Mouse (Mus musculus): ENCODE measurements around the gene Rcn3. TPM values are rescaled to one million over a fixed set of nuclear protein-coding genes. Genes with fewer than 3 reads are reported as not detected.

Rcn3 gene
- total and polyA plus RNA-seq, 2 experiments from 2014 or later: 39.3 to 42.9 TPM

DNA sequence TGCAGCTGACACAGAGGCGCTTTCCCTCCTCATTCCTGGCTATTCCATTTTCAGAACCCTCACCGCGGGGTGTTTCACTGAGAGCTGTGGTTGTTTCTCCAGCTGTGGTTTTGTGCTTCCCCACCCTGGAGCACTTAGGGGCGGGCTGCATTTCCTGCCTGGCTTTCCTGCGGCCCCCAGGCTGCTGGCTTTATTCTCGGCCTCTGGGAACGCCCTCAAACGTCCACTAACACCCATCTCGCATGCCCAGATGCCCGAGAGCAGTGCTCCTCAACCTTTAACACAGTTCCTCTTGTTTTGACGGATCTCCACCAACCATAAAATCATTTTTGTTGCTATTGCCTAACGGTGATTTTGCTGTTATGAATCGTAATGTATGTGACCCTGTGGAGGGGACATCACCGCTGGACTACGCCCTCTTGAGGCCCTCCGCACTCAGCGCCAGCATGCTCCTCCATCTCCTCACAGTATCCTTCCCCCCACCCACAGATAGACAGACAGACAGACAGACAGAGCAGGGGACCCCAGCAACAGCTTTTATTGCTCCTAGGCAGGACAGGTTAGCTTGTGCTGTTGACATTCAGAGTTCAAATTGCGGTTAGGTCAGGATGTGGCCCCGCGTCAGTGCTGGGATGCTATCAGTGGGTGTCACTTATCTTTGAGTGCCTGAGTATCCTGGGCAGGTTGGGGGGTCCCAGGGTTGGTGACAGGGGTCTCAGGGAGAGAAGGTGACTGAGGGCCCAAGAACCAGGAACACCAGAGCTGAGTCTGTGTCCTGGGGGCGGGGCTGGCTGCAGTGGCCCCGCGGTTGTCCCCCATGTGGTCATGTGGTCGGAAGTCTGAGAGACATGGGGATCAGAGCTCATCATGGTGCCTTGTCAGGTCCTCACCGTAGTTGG, 9.4 kb downstream of the Rcn3 start:
- Histone ChIP-seq H3K4me2 (ENCODE audit: low read depth, low read length) (no peak overlapping the region), H3K4me3 (ENCODE audit: low read length) (no peak overlapping the region), H3K9me3 (ENCODE audit: low read length) (no peaks in the 10 kb centered on the region), H3K36me3 (ENCODE audit: insufficient read depth, low read length) (peaks cover 3% of the 10 kb centered on the region; the same call in 1 of the 2 replicates), H3K9ac (replicated peaks; ENCODE audit: low read length) (no peak overlapping the region), H3K4me1 (ENCODE audit: insufficient read depth, low read length) (no peaks in the 10 kb centered on the region), H3K27me3 (ENCODE audit: insufficient read depth, low read length) (no peaks in the 10 kb centered on the region), H3K27ac (peak overlapping the region; percentile 62; the same call in 1 of the 2 replicates)
- 72% methylated on average over 25 of the region's 25 CpGs for WGBS
- no peak for ATAC-seq
- peak; percentile 18 for DNase-seq (ENCODE audit: low spot score)
- TF ChIP-seq CTCF (IDR thresholded peaks at IDR 0.05; ENCODE audit: low read depth): peak; percentile 10; the same call in 1 of the 2 replicates

DNA sequence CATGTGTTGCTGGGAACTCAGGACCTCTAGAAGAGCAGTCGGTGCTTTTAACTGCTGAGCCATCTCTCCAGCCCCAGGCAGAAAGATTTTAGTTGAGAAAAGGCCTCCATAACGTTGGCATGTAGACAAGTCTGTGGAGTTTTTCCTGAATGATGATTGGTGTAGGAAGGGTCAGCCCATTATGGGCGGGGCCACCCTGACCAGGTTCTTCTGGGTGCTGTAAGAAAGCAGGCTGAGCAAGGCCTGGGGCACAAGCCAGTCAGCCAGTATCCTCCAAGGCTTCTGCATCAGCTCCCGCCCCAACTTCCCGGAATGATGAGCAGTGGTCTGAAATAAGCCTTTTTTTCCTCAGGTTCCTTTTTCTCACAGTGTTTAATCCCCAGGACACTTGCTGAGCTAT, 11.0 kb downstream of the Rcn3 start:
- no peaks in the 10 kb centered on the region for H3K9me3 ChIP-seq (ENCODE audit: low read length)
- peaks cover 12% of the 10 kb centered on the region for H3K36me3 ChIP-seq (ENCODE audit: insufficient read depth, low read length)
- H3K9ac ChIP-seq (replicated peaks; ENCODE audit: low read length): no peak overlapping the region
- no peaks in the 10 kb centered on the region for H3K4me1 ChIP-seq (ENCODE audit: insufficient read depth, low read length)
- no peak for TF ChIP-seq CTCF (IDR thresholded peaks at IDR 0.05; ENCODE audit: low read depth)
- ATAC-seq: no peak
- H3K27ac ChIP-seq: no peak overlapping the region
- DNase-seq (ENCODE audit: low spot score): no peak
- H3K4me3 ChIP-seq (ENCODE audit: low read length): no peak overlapping the region
- H3K4me2 ChIP-seq (ENCODE audit: low read depth, low read length): no peak overlapping the region
- H3K27me3 ChIP-seq (ENCODE audit: insufficient read depth, low read length): no peaks in the 10 kb centered on the region
- 50% methylated on average over 5 of the region's 5 CpGs for WGBS

DNA sequence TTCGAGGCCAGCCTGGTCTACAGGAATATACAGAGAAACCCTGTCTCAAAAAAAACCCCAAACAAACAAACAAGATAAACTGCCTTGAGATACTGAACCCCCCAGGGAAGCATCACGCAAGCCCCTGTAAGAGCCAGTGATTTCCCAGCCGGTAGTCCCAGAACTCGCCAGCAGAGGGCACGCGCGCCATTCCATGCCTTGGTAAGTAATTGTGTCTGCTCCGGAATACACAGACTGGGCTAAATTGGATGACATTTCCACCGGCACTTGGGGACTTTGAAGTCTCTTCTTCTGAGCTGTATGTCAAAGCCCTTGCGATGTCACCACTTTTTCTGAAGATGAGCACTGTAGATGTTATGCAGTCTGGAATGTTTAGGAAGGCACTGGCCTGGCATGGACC, 12.2 kb downstream of the Rcn3 start:
- Histone ChIP-seq H3K27ac (no peak overlapping the region), H3K36me3 (ENCODE audit: insufficient read depth, low read length) (peaks cover 16% of the 10 kb centered on the region)

DNA sequence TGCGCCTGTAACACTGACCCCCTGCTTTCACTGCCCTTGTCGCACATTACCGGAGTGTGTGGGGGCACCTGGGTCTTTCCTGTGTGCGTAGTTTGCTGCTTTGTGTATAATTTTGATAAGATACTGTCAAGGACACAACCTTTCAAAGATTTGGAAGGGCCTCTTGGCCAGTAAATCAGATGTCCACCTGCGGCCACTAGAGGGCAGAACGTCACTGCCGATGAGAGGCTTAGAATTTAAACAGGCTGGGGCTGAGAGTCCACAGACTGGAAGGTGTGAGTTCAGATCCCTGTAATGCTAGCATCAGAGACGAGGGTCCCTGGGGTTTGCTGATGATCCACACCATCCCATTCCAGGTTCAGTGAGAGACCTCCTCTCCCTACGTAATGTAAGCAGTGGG, 13.5 kb downstream of the Rcn3 start:
- Histone ChIP-seq H3K36me3 (ENCODE audit: insufficient read depth, low read length) (peaks cover 21% of the 10 kb centered on the region), H3K4me1 (ENCODE audit: insufficient read depth, low read length) (no peaks in the 10 kb centered on the region), H3K9me3 (ENCODE audit: low read length) (no peaks in the 10 kb centered on the region), H3K27ac (no peak overlapping the region), H3K9ac (replicated peaks; ENCODE audit: low read length) (no peak overlapping the region), H3K27me3 (ENCODE audit: insufficient read depth, low read length) (no peaks in the 10 kb centered on the region), H3K4me3 (ENCODE audit: low read length) (no peak overlapping the region), H3K4me2 (ENCODE audit: low read depth, low read length) (no peak overlapping the region)
- WGBS: 39% methylated on average over 9 of the region's 9 CpGs
- DNase-seq (ENCODE audit: low spot score): peak; percentile 79
- peak; percentile 83 for TF ChIP-seq CTCF (IDR thresholded peaks at IDR 0.05; ENCODE audit: low read depth)
- ATAC-seq: no peak

More for the DNA sequence above, 12.2 kb downstream of the Rcn3 start:
- H3K9ac ChIP-seq (replicated peaks; ENCODE audit: low read length): no peak overlapping the region
- H3K4me3 ChIP-seq (ENCODE audit: low read length): no peak overlapping the region
- no peaks in the 10 kb centered on the region for H3K4me1 ChIP-seq (ENCODE audit: insufficient read depth, low read length)
- WGBS: 2% methylated on average over 10 of the region's 10 CpGs
- ATAC-seq (peak; percentile 66), DNase-seq (ENCODE audit: low spot score) (peak; percentile 95)
- H3K4me2 ChIP-seq (ENCODE audit: low read depth, low read length): no peak overlapping the region
- H3K9me3 ChIP-seq (ENCODE audit: low read length): no peaks in the 10 kb centered on the region
- no peaks in the 10 kb centered on the region for H3K27me3 ChIP-seq (ENCODE audit: insufficient read depth, low read length)
- peak; percentile 96 for TF ChIP-seq CTCF (IDR thresholded peaks at IDR 0.05; ENCODE audit: low read depth)

DNA sequence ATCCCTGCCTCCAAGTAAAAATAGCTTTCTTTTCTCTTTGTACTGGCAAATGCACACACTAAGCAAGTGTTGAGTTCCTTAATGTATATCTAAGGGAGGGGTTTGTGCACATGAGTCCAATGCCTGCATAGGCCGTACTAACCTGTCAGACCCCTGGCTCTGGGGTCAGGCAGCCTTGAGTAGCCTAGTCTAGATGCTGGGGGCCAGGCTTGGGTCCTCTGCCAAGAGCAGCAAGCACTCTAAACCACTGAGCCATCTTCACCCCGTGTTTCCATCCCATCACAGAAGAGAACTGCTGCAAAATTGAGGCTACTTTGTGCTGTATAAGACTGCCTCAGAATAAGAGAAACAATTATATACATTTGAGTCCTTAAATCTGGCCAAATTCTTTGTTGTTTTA, 14.2 kb downstream of the Rcn3 start:
- ATAC-seq: no peak
- no peaks in the 10 kb centered on the region for H3K4me1 ChIP-seq (ENCODE audit: insufficient read depth, low read length)
- no peak overlapping the region for H3K4me2 ChIP-seq (ENCODE audit: low read depth, low read length)
- H3K9ac ChIP-seq (replicated peaks; ENCODE audit: low read length): no peak overlapping the region
- H3K27me3 ChIP-seq (ENCODE audit: insufficient read depth, low read length): no peaks in the 10 kb centered on the region
- H3K9me3 ChIP-seq (ENCODE audit: low read length): no peaks in the 10 kb centered on the region
- H3K4me3 ChIP-seq (ENCODE audit: low read length): no peak overlapping the region
- no peak overlapping the region for H3K27ac ChIP-seq
- 93% methylated on average over 2 of the region's 2 CpGs for WGBS
- no peak for DNase-seq (ENCODE audit: low spot score)
- peaks cover 22% of the 10 kb centered on the region for H3K36me3 ChIP-seq (ENCODE audit: insufficient read depth, low read length)
- no peak for TF ChIP-seq CTCF (IDR thresholded peaks at IDR 0.05; ENCODE audit: low read depth)

DNA sequence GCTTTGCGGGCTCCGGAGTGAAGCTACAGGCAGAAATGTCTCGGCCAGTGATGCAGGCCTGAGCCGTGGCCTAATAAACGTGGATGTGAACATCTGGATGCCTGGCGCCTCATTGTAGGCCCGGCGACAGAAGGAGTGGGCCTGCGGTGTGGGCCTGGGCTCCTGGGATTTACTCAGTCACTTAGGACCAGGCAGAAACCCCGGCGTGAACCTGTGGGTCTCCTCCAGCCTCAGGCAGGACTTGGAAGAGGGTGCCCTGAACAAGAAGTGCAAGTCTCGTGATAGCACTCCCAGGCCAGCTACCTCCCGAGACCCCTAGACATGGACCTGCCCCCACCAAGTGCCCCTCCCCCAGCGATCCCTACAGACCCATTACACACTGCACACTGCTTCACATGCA, 14.7 kb downstream of the Rcn3 start:
- no peak for ATAC-seq
- H3K27ac ChIP-seq: no peak overlapping the region
- DNase-seq (ENCODE audit: low spot score): no peak
- no peak overlapping the region for H3K9ac ChIP-seq (replicated peaks; ENCODE audit: low read length)
- no peaks in the 10 kb centered on the region for H3K4me1 ChIP-seq (ENCODE audit: insufficient read depth, low read length)
- peaks cover 22% of the 10 kb centered on the region for H3K36me3 ChIP-seq (ENCODE audit: insufficient read depth, low read length)
- no peak for TF ChIP-seq CTCF (IDR thresholded peaks at IDR 0.05; ENCODE audit: low read depth)
- H3K9me3 ChIP-seq (ENCODE audit: low read length): no peaks in the 10 kb centered on the region
- WGBS: 86% methylated on average over 14 of the region's 14 CpGs
- H3K4me2 ChIP-seq (ENCODE audit: low read depth, low read length): no peak overlapping the region
- H3K27me3 ChIP-seq (ENCODE audit: insufficient read depth, low read length): no peaks in the 10 kb centered on the region
- H3K4me3 ChIP-seq (ENCODE audit: low read length): no peak overlapping the region

DNA sequence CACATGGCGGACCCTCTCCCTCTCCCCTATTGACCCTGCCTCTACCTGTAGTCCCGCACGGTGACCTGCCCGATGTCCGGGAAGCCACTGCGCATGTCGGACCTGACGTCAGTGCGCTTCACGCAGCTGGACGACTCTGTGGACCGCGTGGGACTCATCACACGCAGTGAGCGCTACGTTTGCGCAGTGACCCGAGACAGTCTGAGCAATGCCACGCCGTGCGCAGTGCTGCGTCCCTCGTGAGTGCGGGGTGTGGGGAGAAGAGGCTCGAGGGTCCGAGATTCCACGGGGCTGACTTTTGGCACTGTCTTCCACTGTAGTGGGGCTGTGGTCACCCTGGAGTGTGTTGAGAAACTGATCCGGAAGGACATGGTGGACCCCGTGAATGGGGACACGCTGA, 15.5 kb downstream of the Rcn3 start:
- 90% methylated on average over 30 of the region's 30 CpGs for WGBS
- no peak overlapping the region for H3K27ac ChIP-seq
- TF ChIP-seq CTCF (IDR thresholded peaks at IDR 0.05; ENCODE audit: low read depth): no peak
- no peak overlapping the region for H3K9ac ChIP-seq (replicated peaks; ENCODE audit: low read length)
- H3K36me3 ChIP-seq (ENCODE audit: insufficient read depth, low read length): peaks cover 22% of the 10 kb centered on the region
- DNase-seq (ENCODE audit: low spot score): no peak
- H3K27me3 ChIP-seq (ENCODE audit: insufficient read depth, low read length): no peaks in the 10 kb centered on the region
- ATAC-seq: no peak
- no peak overlapping the region for H3K4me2 ChIP-seq (ENCODE audit: low read depth, low read length)
- no peaks in the 10 kb centered on the region for H3K9me3 ChIP-seq (ENCODE audit: low read length)
- no peaks in the 10 kb centered on the region for H3K4me1 ChIP-seq (ENCODE audit: insufficient read depth, low read length)
- H3K4me3 ChIP-seq (ENCODE audit: low read length): no peak overlapping the region

All from hindbrain, postnatal 0 days (tissue).